Mouse (Mus musculus) heart, embryonic 11.5 days (tissue): ENCODE results near the gene Adap2. TPM values are rescaled to one million over a fixed set of nuclear protein-coding genes. Genes with fewer than 3 reads are reported as not detected.

Experiments
- ATAC-seq: fragments of 200-750 bp; cut with Nextera tagmentation; replicated peaks from 2 replicates; pipeline ENCODE4 v1.8.0; 2017; ENCODE audit warnings: moderate library complexity; ENCODE audit not compliant: insufficient number of reproducible peaks, low FRiP score, low TSS enrichment
- H3K27ac ChIP-seq: fragments of 300-500 bp; sonication (generic); 2 replicates; pipeline ENCODE4 v1.5.1; 2014; ENCODE audit warnings: mild to moderate bottlenecking, low read depth, low read length
- H3K27me3 ChIP-seq: fragments of 300-500 bp; sonication (generic); 2 replicates; pipeline ENCODE4 v1.6.1; 2014; ENCODE audit warnings: mild to moderate bottlenecking, low read length, mixed read lengths; ENCODE audit not compliant: control insufficient read depth, insufficient read depth
- H3K36me3 ChIP-seq: fragments of 300-500 bp; sonication (generic); 2 replicates; pipeline ENCODE4 v1.6.1; 2014; ENCODE audit warnings: mild to moderate bottlenecking, low read length, moderate library complexity, mixed read lengths; ENCODE audit not compliant: control insufficient read depth, insufficient read depth
- H3K4me1 ChIP-seq: fragments of 300-500 bp; sonication (generic); 2 replicates; pipeline ENCODE4 v1.6.1; 2014; ENCODE audit warnings: low read length; ENCODE audit not compliant: control insufficient read depth, insufficient read depth
- H3K4me2 ChIP-seq: fragments of 300-500 bp; sonication (generic); 2 replicates; pipeline ENCODE4 v1.6.1; 2014; ENCODE audit warnings: mild to moderate bottlenecking, moderate library complexity
- H3K4me3 ChIP-seq: fragments of 300-500 bp; sonication (generic); 2 replicates; pipeline ENCODE4 v1.5.1; 2014; ENCODE audit warnings: low read depth, low read length
- H3K9ac ChIP-seq: fragments of 300-500 bp; sonication (generic); 2 replicates; pipeline ENCODE4 v1.6.1; 2014; ENCODE audit warnings: mild to moderate bottlenecking, low read depth, low read length, moderate library complexity
- H3K9me3 ChIP-seq: fragments of 300-500 bp; sonication (generic); replicated peaks from 2 replicates; pipeline ENCODE4 v1.6.1; 2016; ENCODE audit warnings: low read length; ENCODE audit not compliant: control insufficient read depth
- WGBS: fragments of 180-500 bp; shearing (Covaris S2); extraction: QIAGEN DNeasy Blood & Tissue Kit; methylation state at CpG from one replicate; pipeline ENCODE4 v1.1.7; 2014; ENCODE audit not compliant: insufficient replicate concordance; 5-methylcytosine and 5-hydroxymethylcytosine counted together
- polyA plus RNA-seq: library from polyadenylated mRNA; unstranded; fragments of >200 nt; fragmentation: Nextera tagmentation; extraction: Ambion mirVana; gene quantifications from 2 replicates; pipeline ENCODE4 v1.2.1, GENCODE M21; 2014

Adap2 gene
- polyA plus RNA-seq, 1 experiment from 2014 or later: 0.73 TPM

DNA sequence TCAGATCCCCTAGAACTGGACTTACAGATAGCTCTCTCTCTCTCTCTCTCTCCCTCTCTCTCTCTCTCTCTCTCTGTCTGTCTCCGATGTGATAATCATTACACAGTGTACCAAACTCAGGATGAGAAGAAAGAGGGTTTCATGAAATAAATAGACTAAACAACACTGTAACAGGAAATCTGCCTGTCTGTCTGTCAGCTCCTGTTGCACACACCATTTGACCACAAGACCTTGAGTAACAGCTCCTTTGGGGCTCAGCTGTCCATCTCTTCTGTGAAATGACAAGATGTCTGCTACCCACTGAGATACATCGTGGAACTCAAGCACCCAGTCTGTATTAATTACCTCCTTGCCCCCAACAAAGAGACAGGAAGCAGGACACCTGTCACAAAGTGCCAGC is 2.4 kb upstream of the Adap2 start:
- peaks cover 38% of the 10 kb centered on the region for H3K27me3 ChIP-seq
- no peaks in the 10 kb centered on the region for H3K9me3 ChIP-seq
- no peaks in the 10 kb centered on the region for H3K36me3 ChIP-seq
- ATAC-seq: no peak
- no peak overlapping the region for H3K27ac ChIP-seq
- H3K4me3 ChIP-seq: no peak overlapping the region
- H3K4me2 ChIP-seq: no peak overlapping the region
- 60% methylated on average over 2 of the region's 2 CpGs for WGBS
- H3K9ac ChIP-seq: no peak overlapping the region
- peaks cover 2% of the 10 kb centered on the region; the same call in 1 of the 2 replicates for H3K4me1 ChIP-seq

DNA sequence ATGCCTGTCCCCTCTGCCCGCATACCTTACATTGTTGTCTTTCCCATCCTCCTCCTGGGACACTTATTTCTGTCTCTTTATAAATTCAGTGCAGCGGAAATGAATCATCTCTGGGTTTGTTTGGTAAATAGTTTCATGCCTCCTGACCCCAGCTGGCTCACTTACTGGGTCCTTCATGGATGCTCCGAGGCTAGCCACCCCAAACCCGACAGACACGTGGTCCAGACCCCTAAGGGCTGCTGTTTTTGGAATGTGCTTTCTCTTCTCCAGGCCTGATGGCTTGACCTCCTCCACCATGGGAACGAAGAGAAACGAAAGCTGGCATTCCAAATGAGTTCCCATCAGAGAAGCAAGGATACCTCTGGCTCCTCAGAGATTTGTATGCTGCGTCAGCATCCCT is 1.5 kb upstream of the Adap2 start:
- Histone ChIP-seq H3K9ac (no peak overlapping the region), H3K4me1 (peaks cover 2% of the 10 kb centered on the region; the same call in 1 of the 2 replicates), H3K27me3 (peaks cover 43% of the 10 kb centered on the region), H3K36me3 (no peaks in the 10 kb centered on the region), H3K27ac (no peak overlapping the region), H3K4me3 (no peak overlapping the region), H3K9me3 (no peaks in the 10 kb centered on the region), H3K4me2 (no peak overlapping the region)
- ATAC-seq: no peak
- WGBS: 73% methylated on average over 8 of the region's 8 CpGs

DNA sequence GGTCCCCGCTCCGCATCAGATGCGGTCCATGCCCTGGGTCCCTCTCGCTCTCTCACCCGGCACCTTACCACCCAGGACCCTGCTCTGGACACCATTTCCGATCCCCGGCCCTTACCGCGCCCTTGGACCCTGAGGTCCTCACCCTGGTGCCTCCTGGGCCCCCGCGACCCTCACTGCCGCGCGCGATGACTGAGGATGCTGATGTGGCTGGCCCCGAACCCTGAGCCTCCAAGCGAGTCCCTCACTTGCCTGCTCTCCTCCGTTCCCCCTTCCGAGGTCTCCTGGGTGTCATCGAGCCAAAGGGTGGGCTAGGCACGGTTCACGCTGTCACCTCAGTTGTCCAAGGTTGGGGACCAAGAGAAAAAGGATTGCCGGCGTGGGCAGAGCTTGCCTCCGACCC is 596 bp downstream of the Adap2 start:
- no peaks in the 10 kb centered on the region for H3K36me3 ChIP-seq
- no peak overlapping the region for H3K27ac ChIP-seq
- peak overlapping the region; percentile 57 for H3K4me3 ChIP-seq
- H3K4me1 ChIP-seq: peaks cover 2% of the 10 kb centered on the region; the same call in 1 of the 2 replicates
- peak overlapping the region; percentile 81 for H3K4me2 ChIP-seq
- no peaks in the 10 kb centered on the region for H3K9me3 ChIP-seq
- WGBS: 23% methylated on average over 25 of the region's 25 CpGs
- H3K27me3 ChIP-seq: peaks cover 43% of the 10 kb centered on the region
- H3K9ac ChIP-seq: no peak overlapping the region; the same call in 1 of the 2 replicates
- no peak for ATAC-seq

DNA sequence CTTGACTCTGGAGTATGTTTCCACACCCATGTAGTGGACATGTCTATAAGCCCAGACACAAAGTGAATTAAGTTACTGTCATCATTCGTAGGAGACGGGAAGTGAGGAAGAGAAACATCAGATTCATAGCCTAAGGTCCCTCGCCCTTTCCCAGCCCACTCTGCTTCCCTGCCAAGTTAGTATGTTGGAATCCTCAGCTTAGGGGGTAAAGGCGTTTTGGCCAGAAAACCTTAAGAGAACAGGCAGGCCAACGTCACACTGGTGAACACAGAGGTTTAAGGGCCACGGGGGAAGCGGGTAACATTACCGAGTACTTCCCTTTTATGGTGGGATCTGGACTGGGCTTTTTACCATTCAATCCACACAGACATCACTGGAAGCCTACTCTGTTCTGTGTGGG is 1.6 kb downstream of the Adap2 start:
- ATAC-seq: no peak
- Histone ChIP-seq H3K9me3 (no peaks in the 10 kb centered on the region), H3K9ac (no peak overlapping the region), H3K4me2 (no peak overlapping the region), H3K36me3 (no peaks in the 10 kb centered on the region), H3K4me1 (peaks cover 2% of the 10 kb centered on the region; the same call in 1 of the 2 replicates), H3K27me3 (peaks cover 43% of the 10 kb centered on the region), H3K27ac (no peak overlapping the region), H3K4me3 (no peak overlapping the region)
- WGBS: 82% methylated on average over 8 of the region's 8 CpGs

DNA sequence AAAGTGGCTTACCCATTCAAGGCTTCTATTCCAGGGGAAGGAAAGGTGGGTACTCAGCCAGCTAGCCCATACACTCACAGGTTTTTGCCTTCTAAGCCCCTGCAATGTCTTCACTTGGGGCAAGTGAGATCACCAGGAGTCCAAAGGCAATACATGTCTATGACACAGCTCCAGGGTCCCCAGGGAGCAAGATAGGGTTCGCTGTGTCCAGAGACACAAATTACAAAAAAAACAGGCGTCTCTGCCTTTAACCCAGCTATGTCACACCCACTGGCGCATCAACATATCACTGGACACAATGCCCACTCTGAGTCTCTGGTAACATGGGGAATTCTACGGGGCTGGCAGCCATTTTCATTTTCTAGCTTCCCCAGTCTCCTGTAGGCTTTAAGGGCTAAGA is 2.1 kb downstream of the Adap2 start:
- no peaks in the 10 kb centered on the region for H3K36me3 ChIP-seq
- no peak overlapping the region for H3K27ac ChIP-seq
- no peaks in the 10 kb centered on the region for H3K9me3 ChIP-seq
- no peak overlapping the region for H3K9ac ChIP-seq
- H3K4me3 ChIP-seq: no peak overlapping the region
- 81% methylated on average over 4 of the region's 4 CpGs for WGBS
- no peak for ATAC-seq
- peaks cover 43% of the 10 kb centered on the region for H3K27me3 ChIP-seq
- peaks cover 2% of the 10 kb centered on the region; the same call in 1 of the 2 replicates for H3K4me1 ChIP-seq
- H3K4me2 ChIP-seq: no peak overlapping the region

DNA sequence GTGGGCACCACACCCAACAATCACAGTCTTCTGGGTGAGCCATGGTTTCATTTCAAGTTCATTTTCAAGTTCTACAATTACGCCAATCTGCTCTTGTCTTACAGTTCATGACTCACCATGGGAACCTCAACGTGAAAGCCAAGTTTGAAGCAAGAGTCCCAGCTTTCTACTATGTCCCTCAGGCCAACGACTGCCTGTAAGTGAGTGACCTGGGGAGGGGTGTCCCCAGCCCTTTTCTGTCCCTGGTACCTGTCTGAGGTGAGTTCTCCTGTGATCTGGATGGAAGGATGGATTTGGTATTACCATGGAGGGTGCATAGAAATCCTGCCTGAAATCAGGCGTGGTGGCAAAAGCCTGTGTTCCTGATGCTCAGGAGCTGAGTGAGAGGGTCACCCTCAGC is 2.9 kb downstream of the Adap2 start:
- no peaks in the 10 kb centered on the region for H3K36me3 ChIP-seq
- peaks cover 39% of the 10 kb centered on the region for H3K27me3 ChIP-seq
- H3K27ac ChIP-seq: no peak overlapping the region
- H3K4me3 ChIP-seq: no peak overlapping the region
- ATAC-seq: no peak
- H3K4me1 ChIP-seq: peaks cover 2% of the 10 kb centered on the region; the same call in 1 of the 2 replicates
- no peaks in the 10 kb centered on the region for H3K9me3 ChIP-seq
- 69% methylated on average over 4 of the region's 4 CpGs for WGBS
- no peak overlapping the region for H3K9ac ChIP-seq
- H3K4me2 ChIP-seq: no peak overlapping the region

DNA sequence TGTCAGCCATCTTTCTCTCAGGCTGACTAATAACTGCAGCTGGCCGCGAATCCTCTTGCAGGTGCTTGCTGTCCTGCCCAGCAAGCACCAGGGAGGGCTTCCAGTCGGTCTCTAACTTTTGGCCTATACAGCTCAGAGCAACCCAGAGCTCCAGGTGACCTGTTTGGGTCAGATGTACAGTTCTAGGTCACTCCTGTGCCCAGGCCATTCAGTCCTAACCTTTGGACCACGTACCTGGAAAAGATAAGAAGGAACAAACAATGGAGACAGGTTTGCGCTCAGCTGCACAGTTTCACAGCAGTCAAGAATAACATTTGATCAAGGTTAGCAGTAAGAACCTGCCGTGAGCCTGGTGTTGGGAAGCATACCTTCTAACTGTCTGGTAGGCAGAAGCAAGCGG is 5.1 kb downstream of the Adap2 start:
- Histone ChIP-seq H3K9me3 (no peaks in the 10 kb centered on the region), H3K36me3 (no peaks in the 10 kb centered on the region), H3K27me3 (peaks cover 25% of the 10 kb centered on the region), H3K4me2 (no peak overlapping the region), H3K27ac (no peak overlapping the region), H3K4me1 (peaks cover 2% of the 10 kb centered on the region; the same call in 1 of the 2 replicates), H3K9ac (no peak overlapping the region), H3K4me3 (no peak overlapping the region)
- ATAC-seq: no peak
- 75% methylated on average over 7 of the region's 7 CpGs for WGBS

DNA sequence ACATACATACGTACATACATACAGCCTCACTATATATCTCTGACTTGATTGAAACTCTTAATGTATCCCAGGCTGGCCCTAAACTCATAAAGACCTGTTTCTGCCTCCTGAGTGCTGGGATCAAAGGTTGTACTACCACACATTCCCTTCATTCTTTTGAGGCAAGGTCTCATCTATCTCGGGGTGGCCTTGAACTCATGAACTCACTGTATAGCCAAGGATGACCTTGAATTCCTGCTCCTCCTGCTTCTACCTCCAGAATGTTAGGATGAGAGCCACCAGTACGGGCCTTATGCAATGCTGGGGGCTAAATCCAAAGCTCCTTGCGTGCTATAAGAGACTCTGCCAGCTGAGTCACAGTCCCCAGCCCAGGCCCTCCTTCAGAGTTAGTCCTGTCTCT is 7.1 kb downstream of the Adap2 start:
- WGBS: 71% methylated on average over 4 of the region's 4 CpGs

DNA sequence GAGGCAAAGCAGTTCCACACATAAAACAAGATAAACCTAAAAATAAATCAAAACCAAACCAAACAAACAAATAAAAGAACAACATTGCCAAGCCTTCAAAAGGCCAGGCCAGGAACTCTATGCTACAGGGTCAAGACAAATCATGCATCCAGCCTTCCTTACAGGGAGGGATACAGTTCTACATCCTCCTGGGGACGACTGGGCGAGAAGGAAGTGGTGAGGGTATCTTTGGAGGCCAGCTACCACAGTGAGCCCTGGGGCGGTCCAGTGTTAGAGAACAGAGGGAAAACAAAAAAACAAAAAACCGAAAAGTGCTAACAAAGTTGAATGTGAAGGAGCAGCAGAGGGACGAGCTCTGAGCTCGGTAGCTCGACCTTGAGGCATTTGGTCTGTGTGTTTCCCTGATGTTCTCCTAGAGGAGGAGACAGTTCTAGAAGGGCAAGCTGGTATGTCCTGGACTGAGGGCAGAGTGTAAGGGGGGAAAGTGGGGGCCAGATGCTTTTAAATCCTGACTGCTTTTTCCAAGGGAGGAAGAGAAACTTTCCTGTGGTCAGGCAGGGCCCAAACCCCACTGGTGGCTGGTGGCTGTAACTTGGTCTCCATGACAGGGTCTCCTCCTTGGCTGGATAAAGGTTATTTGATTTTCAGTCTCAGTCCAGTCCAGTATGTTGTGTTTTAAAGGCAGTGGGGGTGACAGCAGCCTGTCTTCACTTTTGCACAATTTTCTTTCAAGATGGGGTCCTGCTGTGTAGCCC is 9.6 kb downstream of the Adap2 start:
- H3K27me3 ChIP-seq: no peaks in the 10 kb centered on the region
- WGBS: 70% methylated on average over 7 of the region's 7 CpGs
- no peak overlapping the region for H3K27ac ChIP-seq
- no peak overlapping the region for H3K9ac ChIP-seq
- H3K36me3 ChIP-seq: no peaks in the 10 kb centered on the region
- ATAC-seq: no peak
- H3K4me3 ChIP-seq: no peak overlapping the region
- no peak overlapping the region for H3K4me2 ChIP-seq
- no peaks in the 10 kb centered on the region for H3K9me3 ChIP-seq
- no peaks in the 10 kb centered on the region for H3K4me1 ChIP-seq

More for the DNA sequence above, 7.1 kb downstream of the Adap2 start:
- H3K4me1 ChIP-seq: no peaks in the 10 kb centered on the region
- H3K27me3 ChIP-seq: peaks cover 9% of the 10 kb centered on the region; the same call in 1 of the 2 replicates
- H3K36me3 ChIP-seq: no peaks in the 10 kb centered on the region
- no peak overlapping the region for H3K4me3 ChIP-seq
- ATAC-seq: no peak
- H3K9ac ChIP-seq: no peak overlapping the region
- H3K9me3 ChIP-seq: no peaks in the 10 kb centered on the region
- H3K4me2 ChIP-seq: no peak overlapping the region
- no peak overlapping the region for H3K27ac ChIP-seq
